ENCODE assay signal across 26 mouse cellular contexts in genomic region chr4:74419794-74420193, GRCm38 (mm10).
A peak's percentile ranks its signal among the peaks of the same experiment; 100 is the strongest.
DNase-seq lines count a peak whose midpoint lies in the region; ATAC-seq lines count a peak whose summit lies in the region.
"Had no signal": no experiment of that assay in that cellular context is flagged by ENCODE, and none has a peak within 500 bp of the region (broad histone marks: within the 10 kb centered on the region; RNA-seq: fewer than 3 reads in every experiment).

No protein-coding gene starts in this region.

- H3K9me3 ChIP-seq in liver, embryonic 11.5 days (ENCODE audit: control insufficient read depth, low read length) = no peaks in the 10 kb centered on the region
- no peaks in the 10 kb centered on the region for H3K9me3 ChIP-seq in liver, embryonic 13.5 days (replicated peaks)
- no peaks in the 10 kb centered on the region for H3K9me3 ChIP-seq in hindbrain, embryonic 14.5 days (ENCODE audit: control insufficient read depth, low read length)
- H3K9me3 ChIP-seq: embryonic facial prominence, embryonic 10.5 days; embryonic facial prominence, embryonic 13.5 days; forebrain, embryonic 12.5 days; forebrain, embryonic 15.5 days; hindbrain, embryonic 15.5 days had no signal

- ATAC-seq in liver, embryonic 11.5 days (replicated peaks; ENCODE audit: low FRiP score) = peak; percentile 62; the same call in 1 of the 2 replicates
- peak; percentile 69 for ATAC-seq in liver, embryonic 13.5 days (ENCODE audit: low read depth)
- peak; percentile 46; the same call in 1 of the 2 replicates for ATAC-seq in megakaryocyte progenitor cell, adult 5-6 weeks (replicated peaks; ENCODE audit: poor library complexity)
- ATAC-seq in hindbrain, embryonic 14.5 days (ENCODE audit: low FRiP score) = no peak
- ATAC-seq: activated CD4-positive, CD25-positive, alpha-beta regulatory T cell, adult 4 months; forebrain, embryonic 15.5 days had no signal

- intact Hi-C loops in heart, postnatal 10 days (cut with DNase I) = no loop called here

- no peak overlapping the region for H3K4me2 ChIP-seq in liver, embryonic 11.5 days
- H3K4me2 ChIP-seq in liver, embryonic 13.5 days = no peak overlapping the region
- H3K4me2 ChIP-seq in hindbrain, embryonic 14.5 days (replicated peaks) = no peak overlapping the region
- H3K4me2 ChIP-seq: embryonic facial prominence, embryonic 13.5 days; forebrain, embryonic 12.5 days; forebrain, embryonic 15.5 days; heart, embryonic 11.5 days; hindbrain, embryonic 15.5 days had no signal

- H3K36me3 ChIP-seq in liver, embryonic 11.5 days (ENCODE audit: control insufficient read depth, insufficient read depth, low read length) = no peaks in the 10 kb centered on the region
- no peaks in the 10 kb centered on the region for H3K36me3 ChIP-seq in liver, embryonic 13.5 days
- H3K36me3 ChIP-seq in hindbrain, embryonic 14.5 days (replicated peaks; ENCODE audit: control insufficient read depth, insufficient read depth) = no peaks in the 10 kb centered on the region
- H3K36me3 ChIP-seq: embryonic facial prominence, embryonic 10.5 days; embryonic facial prominence, embryonic 13.5 days; forebrain, embryonic 12.5 days; forebrain, embryonic 15.5 days; hindbrain, embryonic 15.5 days had no signal

- no peak overlapping the region for H3K9ac ChIP-seq in liver, embryonic 11.5 days (ENCODE audit: low read depth, low read length)
- H3K9ac ChIP-seq in liver, embryonic 13.5 days = no peak overlapping the region
- H3K9ac ChIP-seq in hindbrain, embryonic 14.5 days = no peak overlapping the region
- H3K9ac ChIP-seq: embryonic facial prominence, embryonic 13.5 days; forebrain, embryonic 12.5 days; forebrain, embryonic 15.5 days; hindbrain, embryonic 15.5 days had no signal

- 48% methylated on average over 1 of the region's 1 CpGs for WGBS in liver, embryonic 11.5 days
- WGBS in liver, embryonic 13.5 days (ENCODE audit: insufficient replicate concordance) = 20% methylated on average over 1 of the region's 1 CpGs
- 89% methylated on average over 1 of the region's 1 CpGs for WGBS in hindbrain, embryonic 14.5 days

- H3K27ac ChIP-seq in liver, embryonic 11.5 days (ENCODE audit: low read depth, low read length) = no peak overlapping the region
- no peak overlapping the region for H3K27ac ChIP-seq in liver, embryonic 13.5 days
- H3K27ac ChIP-seq in hindbrain, embryonic 14.5 days = no peak overlapping the region
- H3K27ac ChIP-seq: embryonic facial prominence, embryonic 10.5 days; embryonic facial prominence, embryonic 13.5 days; forebrain, embryonic 12.5 days; forebrain, embryonic 15.5 days; hindbrain, embryonic 15.5 days had no signal

- no peak for DNase-seq in liver, embryonic 11.5 days (ENCODE audit: low spot score)
- no peak for DNase-seq in liver
- peak; percentile 15 for DNase-seq in MEL-GATA-1-ER (ENCODE audit: extremely low read depth, low read depth)
- DNase-seq in liver, embryonic 13.5 days = no peak
- no peak for DNase-seq in hindbrain, embryonic 14.5 days (ENCODE audit: low spot score)
- no peak for DNase-seq in gastrocnemius, adult 8-10 months (ENCODE audit: low spot score in 2 of 2)
- no peak for DNase-seq in heart, postnatal 10 days
- DNase-seq: adrenal gland, postnatal 10 days; adrenal gland, postnatal 36 days; cerebellum, adult 11-12 months; cerebellum, adult 8-10 months; cerebellum, postnatal 10 days; cerebellum, postnatal 36 days; embryo, embryonic 11 days; gastrocnemius, postnatal 14 days; heart, adult 11 months; heart, postnatal 4 days had no signal

- no peak overlapping the region for H3K4me3 ChIP-seq in liver, embryonic 11.5 days (ENCODE audit: low read depth, low read length)
- no peak overlapping the region for H3K4me3 ChIP-seq in liver, embryonic 13.5 days (replicated peaks)
- H3K4me3 ChIP-seq in hindbrain, embryonic 14.5 days (replicated peaks; ENCODE audit: low read length) = no peak overlapping the region
- H3K4me3 ChIP-seq: embryonic facial prominence, embryonic 10.5 days; embryonic facial prominence, embryonic 13.5 days; erythroblast, embryonic 14.5 days; forebrain, embryonic 12.5 days; forebrain, embryonic 15.5 days; hindbrain, embryonic 15.5 days had no signal

- no peaks in the 10 kb centered on the region for H3K4me1 ChIP-seq in liver, embryonic 11.5 days (replicated peaks; ENCODE audit: control insufficient read depth, insufficient read depth, low read length)
- no peaks in the 10 kb centered on the region for H3K4me1 ChIP-seq in liver, embryonic 13.5 days (replicated peaks)
- no peaks in the 10 kb centered on the region for H3K4me1 ChIP-seq in hindbrain, embryonic 14.5 days (replicated peaks; ENCODE audit: control insufficient read depth, insufficient read depth, low read length)
- H3K4me1 ChIP-seq: embryonic facial prominence, embryonic 10.5 days; embryonic facial prominence, embryonic 13.5 days; forebrain, embryonic 12.5 days; forebrain, embryonic 15.5 days; hindbrain, embryonic 15.5 days had no signal

- H3K27me3 ChIP-seq in liver, embryonic 11.5 days (replicated peaks; ENCODE audit: control insufficient read depth, insufficient read depth, low read length) = no peaks in the 10 kb centered on the region
- H3K27me3 ChIP-seq in liver, embryonic 13.5 days = no peaks in the 10 kb centered on the region
- no peaks in the 10 kb centered on the region for H3K27me3 ChIP-seq in hindbrain, embryonic 14.5 days (ENCODE audit: control insufficient read depth, insufficient read depth, low read length)
- H3K27me3 ChIP-seq: embryonic facial prominence, embryonic 13.5 days; forebrain, embryonic 12.5 days; forebrain, embryonic 15.5 days; hindbrain, embryonic 15.5 days had no signal
